Mouse (Mus musculus): ENCODE results near the gene Rab21.
A peak's percentile ranks its signal among the peaks of the same experiment; 100 is the strongest.

GRCm38 (mm10) chr10:115323295-115323694 is 7.9 kb upstream of the Rab21 start:
- no peak for TF ChIP-seq POLR2A (IDR thresholded peaks at IDR 0.05; ENCODE audit: extremely low read depth, insufficient read depth, low read length)
- TF ChIP-seq CTCF (IDR thresholded peaks at IDR 0.05; ENCODE audit: extremely low read depth, insufficient read depth, low read length), result peak; percentile 80

Measured in cortical plate, adult 2 months (tissue).